ENCODE assay signal across 15 mouse cellular contexts in genomic region chr9:43765419-43766179, GRCm38 (mm10). TPM values are rescaled to one million over a fixed set of nuclear protein-coding genes. Genes with fewer than 3 reads are reported as not detected.
DNase-seq lines count a peak whose midpoint lies in the region; ATAC-seq and TF ChIP-seq lines count a peak whose summit lies in the region.
"Had no signal": no experiment of that assay in that cellular context is flagged by ENCODE, and none has a peak within 500 bp of the region (broad histone marks: within the 10 kb centered on the region; RNA-seq: fewer than 3 reads in every experiment).

No protein-coding gene starts in this region.

- no peak overlapping the region for H3K4me2 ChIP-seq in hindbrain, postnatal 0 days (ENCODE audit: low read depth, low read length)
- no peak overlapping the region for H3K4me2 ChIP-seq in hindbrain, embryonic 16.5 days (ENCODE audit: low read length)
- no peak overlapping the region for H3K4me2 ChIP-seq in midbrain, embryonic 13.5 days (replicated peaks)
- no peak overlapping the region for H3K4me2 ChIP-seq in midbrain, postnatal 0 days (ENCODE audit: low read depth, low read length, poor library complexity, severe bottlenecking)
- no peak overlapping the region for H3K4me2 ChIP-seq in embryonic facial prominence, embryonic 14.5 days (ENCODE audit: low read depth, low read length)
- H3K4me2 ChIP-seq: liver, embryonic 13.5 days had no signal

- 53% methylated on average over 14 of the region's 14 CpGs for WGBS in hindbrain, postnatal 0 days
- 55% methylated on average over 14 of the region's 14 CpGs for WGBS in hindbrain, embryonic 16.5 days
- WGBS in midbrain, embryonic 13.5 days: 61% methylated on average over 14 of the region's 14 CpGs
- 55% methylated on average over 14 of the region's 14 CpGs for WGBS in midbrain, postnatal 0 days
- 59% methylated on average over 14 of the region's 14 CpGs for whole genome bisulfite sequencing in embryonic facial prominence, embryonic 14.5 days

- H3K27ac ChIP-seq in hindbrain, postnatal 0 days: no peak overlapping the region; the same call in 1 of the 2 replicates
- H3K27ac ChIP-seq in hindbrain, embryonic 16.5 days (ENCODE audit: low read depth, low read length): no peak overlapping the region
- peak overlapping the region; percentile 14; the same call in 1 of the 2 replicates for H3K27ac ChIP-seq in midbrain, embryonic 13.5 days
- H3K27ac ChIP-seq in midbrain, postnatal 0 days (ENCODE audit: low read depth, low read length): no peak overlapping the region
- no peak overlapping the region for H3K27ac ChIP-seq in embryonic facial prominence, embryonic 14.5 days (replicated peaks; ENCODE audit: low read depth, low read length)
- H3K27ac ChIP-seq: heart, adult 2 months; liver, embryonic 13.5 days had no signal

- H3K9ac ChIP-seq in hindbrain, postnatal 0 days (replicated peaks; ENCODE audit: low read length): no peak overlapping the region
- H3K9ac ChIP-seq in hindbrain, embryonic 16.5 days (ENCODE audit: low read depth, low read length): no peak overlapping the region
- 0 out of 2 replicates have a peak overlapping the region, but pooled peaks have one; percentile 4 for H3K9ac ChIP-seq in midbrain, embryonic 13.5 days (replicated peaks)
- no peak overlapping the region for H3K9ac ChIP-seq in midbrain, postnatal 0 days (replicated peaks; ENCODE audit: low read length, poor library complexity, severe bottlenecking)
- no peak overlapping the region for H3K9ac ChIP-seq in embryonic facial prominence, embryonic 14.5 days (ENCODE audit: low read depth, low read length)
- H3K9ac ChIP-seq: liver, embryonic 13.5 days had no signal

- peaks cover 26% of the 10 kb centered on the region for H3K4me1 ChIP-seq in hindbrain, postnatal 0 days (ENCODE audit: insufficient read depth, low read length)
- H3K4me1 ChIP-seq in hindbrain, embryonic 16.5 days (ENCODE audit: control insufficient read depth, insufficient read depth, low read depth, low read length): peaks cover 38% of the 10 kb centered on the region
- peaks cover 79% of the 10 kb centered on the region for H3K4me1 ChIP-seq in midbrain, embryonic 13.5 days (replicated peaks)
- H3K4me1 ChIP-seq in midbrain, postnatal 0 days (ENCODE audit: insufficient read depth, low read length): peaks cover 23% of the 10 kb centered on the region
- H3K4me1 ChIP-seq in embryonic facial prominence, embryonic 14.5 days (ENCODE audit: control insufficient read depth, insufficient read depth, low read length): peaks cover 11% of the 10 kb centered on the region; the same call in 1 of the 2 replicates
- H3K4me1 ChIP-seq: liver, embryonic 13.5 days had no signal

- H3K27me3 ChIP-seq in hindbrain, postnatal 0 days (ENCODE audit: insufficient read depth, low read length): no peaks in the 10 kb centered on the region
- H3K27me3 ChIP-seq in hindbrain, embryonic 16.5 days (replicated peaks; ENCODE audit: control insufficient read depth, insufficient read depth, low read length): no peaks in the 10 kb centered on the region
- H3K27me3 ChIP-seq in midbrain, embryonic 13.5 days: no peaks in the 10 kb centered on the region
- H3K27me3 ChIP-seq in midbrain, postnatal 0 days (ENCODE audit: insufficient read depth, low read length): no peaks in the 10 kb centered on the region
- no peaks in the 10 kb centered on the region for H3K27me3 ChIP-seq in embryonic facial prominence, embryonic 14.5 days (replicated peaks; ENCODE audit: control insufficient read depth, insufficient read depth, low read length)
- H3K27me3 ChIP-seq: liver, embryonic 13.5 days had no signal

- TF ChIP-seq CTCF in hindbrain, postnatal 0 days (IDR thresholded peaks at IDR 0.05; ENCODE audit: low read depth): no peak
- no peak for TF ChIP-seq CTCF in midbrain, postnatal 0 days (IDR thresholded peaks at IDR 0.05)

- H3K9me3 ChIP-seq in hindbrain, postnatal 0 days (ENCODE audit: low read length): no peaks in the 10 kb centered on the region
- no peaks in the 10 kb centered on the region for H3K9me3 ChIP-seq in hindbrain, embryonic 16.5 days (ENCODE audit: control insufficient read depth, low read length)
- H3K9me3 ChIP-seq in midbrain, embryonic 13.5 days: 0 out of 2 replicates have a peak, but pooled peaks cover 3% of the 10 kb centered on the region
- no peaks in the 10 kb centered on the region for H3K9me3 ChIP-seq in midbrain, postnatal 0 days (ENCODE audit: low read length)
- H3K9me3 ChIP-seq in embryonic facial prominence, embryonic 14.5 days (ENCODE audit: control insufficient read depth, low read length): no peaks in the 10 kb centered on the region
- H3K9me3 ChIP-seq: liver, embryonic 13.5 days had no signal

- DNase-seq in cerebellum, adult 9-11 months: peak; percentile 22
- no peak for DNase-seq in cerebellum, adult 11 months
- DNase-seq in hindbrain, postnatal 0 days (ENCODE audit: low spot score): no peak
- no peak for DNase-seq in midbrain, postnatal 0 days (ENCODE audit: low spot score)
- peak; percentile 61 for DNase-seq in embryonic facial prominence, embryonic 14.5 days (ENCODE audit: low spot score)
- no peak for DNase-seq in left cerebral cortex, adult 11 months (ENCODE audit: low spot score)
- DNase-seq: adrenal gland, postnatal 25 days; heart, adult 2 months; heart, postnatal 14 days; layer of hippocampus, adult 9-11 months; liver, embryonic 13.5 days had no signal

- ATAC-seq in hindbrain, postnatal 0 days: peak; percentile 20; the same call in 1 of the 2 replicates
- ATAC-seq in hindbrain, embryonic 16.5 days: no peak
- no peak; the same call in 1 of the 2 replicates for ATAC-seq in midbrain, embryonic 13.5 days
- no peak for ATAC-seq in midbrain, postnatal 0 days (ENCODE audit: low FRiP score)
- peak; percentile 57; the same call in 1 of the 2 replicates for ATAC-seq in embryonic facial prominence, embryonic 14.5 days (ENCODE audit: low read depth)
- ATAC-seq: intestine, postnatal 0 days; lung, postnatal 0 days had no signal

- no peak overlapping the region for H3K4me3 ChIP-seq in hindbrain, postnatal 0 days (ENCODE audit: low read length)
- no peak overlapping the region for H3K4me3 ChIP-seq in hindbrain, embryonic 16.5 days (ENCODE audit: low read length)
- no peak overlapping the region for H3K4me3 ChIP-seq in midbrain, embryonic 13.5 days (replicated peaks)
- H3K4me3 ChIP-seq in midbrain, postnatal 0 days (ENCODE audit: low read depth, low read length): no peak overlapping the region
- H3K4me3 ChIP-seq in embryonic facial prominence, embryonic 14.5 days (ENCODE audit: low read depth, low read length): no peak overlapping the region
- H3K4me3 ChIP-seq: heart, adult 2 months; liver, embryonic 13.5 days had no signal

- H3K36me3 ChIP-seq in hindbrain, postnatal 0 days (ENCODE audit: insufficient read depth, low read length): no peaks in the 10 kb centered on the region
- no peaks in the 10 kb centered on the region for H3K36me3 ChIP-seq in hindbrain, embryonic 16.5 days (ENCODE audit: control insufficient read depth, insufficient read depth, low read length)
- peaks cover 4% of the 10 kb centered on the region; the same call in 1 of the 2 replicates for H3K36me3 ChIP-seq in midbrain, embryonic 13.5 days
- no peaks in the 10 kb centered on the region for H3K36me3 ChIP-seq in midbrain, postnatal 0 days (ENCODE audit: insufficient read depth, low read length)
- H3K36me3 ChIP-seq in embryonic facial prominence, embryonic 14.5 days (ENCODE audit: control insufficient read depth, insufficient read depth, low read length): no peaks in the 10 kb centered on the region
- H3K36me3 ChIP-seq: liver, embryonic 13.5 days had no signal

RNA-seq across cellular contexts. Expression of gene Nectin1, which starts 21.8 kb away (rescaled TPM):
- 69.2 and 72.8 TPM in 2 replicates for total RNA-seq in hindbrain, postnatal 0 days (2014; rRNA removed)
- 15.7 and 17.1 TPM in 2 replicates for polyA plus RNA-seq in hindbrain, postnatal 0 days (2015; fragmentation: Nextera tagmentation; extraction: Ambion mirVana)
- polyA plus RNA-seq in hindbrain, embryonic 16.5 days (2015; fragmentation: Nextera tagmentation; extraction: Ambion mirVana): 12.9 and 15.5 TPM in 2 replicates
- 10.8 and 11.0 TPM in 2 replicates for polyA plus RNA-seq in midbrain, embryonic 13.5 days (2015; fragmentation: Nextera tagmentation; extraction: Ambion mirVana)
- 64.7 and 71.6 TPM in 2 replicates for total RNA-seq in midbrain, postnatal 0 days (2014; rRNA removed)
- polyA plus RNA-seq in midbrain, postnatal 0 days (2015; fragmentation: Nextera tagmentation; extraction: Ambion mirVana): 14.9 and 15.4 TPM in 2 replicates
- polyA plus RNA-seq in embryonic facial prominence, embryonic 14.5 days (2014; fragmentation: Nextera tagmentation; extraction: Ambion mirVana): 9.0 and 10.1 TPM in 2 replicates

Comparison
In these comparisons a context has a peak if more than half of its experiments do, and no peak if none do; other contexts are left out.
1. DNase-seq: peak in cerebellum, adult 9-11 months (single experiment) and embryonic facial prominence, embryonic 14.5 days (single experiment); none in cerebellum, adult 11 months (single experiment), hindbrain, postnatal 0 days (single experiment), midbrain, postnatal 0 days (single experiment) and left cerebral cortex, adult 11 months (single experiment).
2. ATAC-seq: peak in hindbrain, postnatal 0 days (single experiment) and embryonic facial prominence, embryonic 14.5 days (single experiment); none in hindbrain, embryonic 16.5 days (single experiment), midbrain, embryonic 13.5 days (single experiment) and midbrain, postnatal 0 days (single experiment).